Mouse (Mus musculus): ENCODE data around the gene Mapk10.

The Mapk10 gene

DNA sequence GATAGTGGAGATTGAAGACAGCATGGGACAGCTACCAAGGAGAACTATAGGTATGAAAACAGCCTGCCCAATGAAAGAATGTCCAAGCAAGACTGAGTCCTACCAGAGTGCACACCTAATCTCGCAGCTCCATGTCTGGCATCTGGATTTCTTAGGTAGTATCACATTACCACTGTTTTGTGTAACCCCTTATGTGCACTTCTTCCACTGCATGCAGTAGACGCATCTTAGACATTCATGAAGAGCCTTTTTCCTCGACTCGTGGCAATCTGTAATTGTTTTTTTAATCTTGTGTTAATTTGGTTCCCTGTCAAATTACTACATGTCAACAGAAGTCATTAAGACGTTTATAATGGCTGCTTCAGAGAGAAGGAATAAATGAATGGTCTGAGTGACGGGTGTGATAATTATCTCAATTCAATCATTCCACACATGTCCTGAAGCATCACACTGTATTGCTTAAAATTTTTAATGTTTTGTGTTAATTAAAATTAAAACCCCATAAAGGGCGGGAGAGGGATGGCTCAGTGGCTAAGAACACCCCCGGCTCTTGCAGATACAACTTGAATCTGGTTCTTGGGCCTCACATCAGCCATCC, 160.7 kb downstream of the Mapk10 start:
- no peak for DNase-seq (ENCODE audit: low spot score)

DNA sequence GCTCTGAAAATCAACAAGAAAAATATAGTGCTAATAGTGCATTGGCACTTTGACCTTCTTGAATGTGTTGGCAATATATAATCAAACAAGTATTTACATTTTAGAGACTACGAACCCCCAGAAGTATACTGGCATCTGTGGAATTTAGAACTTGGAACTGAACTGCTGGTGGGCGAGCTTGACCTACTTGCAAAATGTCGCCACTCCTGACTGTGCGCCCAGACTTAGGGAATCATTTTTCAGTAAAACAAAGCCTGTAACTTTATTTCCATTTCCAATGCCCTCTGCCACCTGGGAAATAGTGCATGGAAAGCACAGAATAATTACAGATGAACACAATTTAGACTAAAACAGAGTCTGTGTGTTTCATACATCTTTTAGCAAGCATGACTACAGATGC, 163.1 kb downstream of the Mapk10 start:
- DNase-seq (ENCODE audit: low spot score) = no peak

DNA sequence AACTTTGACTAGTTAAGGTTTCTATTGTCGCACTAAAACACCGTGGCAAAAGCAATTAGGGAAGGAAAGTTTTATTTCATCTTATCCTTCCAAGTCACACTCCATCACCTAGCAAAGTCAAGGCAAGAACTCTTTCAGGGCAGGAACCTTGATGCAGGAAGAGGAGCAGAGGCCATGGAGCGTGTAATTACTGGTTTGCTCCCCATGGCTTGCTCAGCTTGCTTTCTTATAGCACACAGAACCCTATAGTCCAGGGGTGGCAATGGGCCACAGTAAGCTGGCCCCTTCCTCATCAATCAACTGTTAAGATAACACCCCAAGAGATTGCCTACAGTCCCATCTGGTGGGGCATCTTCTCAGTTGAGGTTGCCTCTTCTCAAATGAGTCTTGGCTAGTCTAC, 173.4 kb downstream of the Mapk10 start:
- DNase-seq (ENCODE audit: low spot score) = no peak

DNA sequence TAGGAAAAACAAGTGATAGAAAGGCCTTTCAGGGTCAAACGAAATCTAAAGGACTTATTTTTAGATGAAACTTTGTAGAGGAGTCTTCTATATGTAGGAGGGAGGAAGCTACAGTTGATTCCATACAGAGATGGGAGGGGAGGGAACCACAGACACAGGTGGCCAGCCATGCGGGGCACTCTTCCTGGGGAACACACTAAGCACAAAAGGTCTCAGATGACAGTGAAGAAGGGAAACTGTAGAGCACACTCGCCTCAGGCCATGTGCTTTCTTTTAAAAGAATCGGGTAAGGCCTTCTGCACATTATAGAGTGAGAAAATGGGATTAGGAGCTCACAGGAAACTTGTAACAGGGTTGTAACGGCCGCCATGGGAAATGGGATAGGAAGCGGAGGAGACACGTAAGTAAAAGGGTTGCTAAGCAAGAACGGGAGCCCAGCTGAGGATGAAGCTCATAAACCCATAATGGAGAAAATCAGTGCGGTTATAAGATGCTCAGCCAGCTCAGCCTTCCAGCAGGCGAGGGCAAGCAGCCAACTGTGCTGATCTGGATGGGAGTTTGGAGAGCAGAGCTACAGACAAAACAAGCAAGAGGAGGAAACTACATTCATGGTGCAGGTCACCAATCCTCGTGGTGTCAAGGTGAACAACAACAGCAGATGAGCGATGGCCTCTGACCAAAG, 182.1 kb downstream of the Mapk10 start:
- DNase-seq (ENCODE audit: low spot score) = no peak

DNA sequence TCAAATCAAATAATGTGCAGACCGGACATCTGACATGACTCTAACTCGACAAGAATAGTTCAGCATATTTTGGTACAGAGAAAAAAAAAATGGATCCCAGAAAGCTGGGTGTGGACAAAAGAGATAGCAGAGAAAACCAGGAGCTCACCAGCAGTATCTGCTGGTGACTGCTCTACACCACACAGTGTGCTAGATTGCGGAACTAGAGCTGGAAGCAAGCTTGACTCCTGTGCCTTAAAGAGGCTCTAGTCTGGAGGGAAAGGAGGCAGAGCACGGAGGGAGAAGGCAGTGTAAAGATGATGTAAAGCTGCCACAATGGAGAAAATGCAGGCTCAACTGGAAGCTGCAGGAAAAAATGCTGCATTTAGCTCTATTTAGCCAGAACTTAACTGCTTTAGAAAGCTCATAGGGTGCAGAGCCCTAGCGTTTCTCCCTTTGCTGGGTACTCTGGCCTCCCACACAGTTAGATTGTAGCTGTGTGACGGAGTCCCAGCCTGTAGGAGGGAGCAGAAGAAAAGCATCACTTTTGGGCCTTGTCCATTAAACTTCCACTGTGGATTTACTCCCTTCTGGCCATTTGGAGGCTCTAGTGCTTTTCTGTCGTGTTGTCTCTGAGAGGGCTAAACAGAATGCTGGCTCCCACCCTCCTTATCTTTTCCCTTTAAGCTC, 188.5 kb downstream of the Mapk10 start:
- no peak for DNase-seq (ENCODE audit: low spot score)

DNA sequence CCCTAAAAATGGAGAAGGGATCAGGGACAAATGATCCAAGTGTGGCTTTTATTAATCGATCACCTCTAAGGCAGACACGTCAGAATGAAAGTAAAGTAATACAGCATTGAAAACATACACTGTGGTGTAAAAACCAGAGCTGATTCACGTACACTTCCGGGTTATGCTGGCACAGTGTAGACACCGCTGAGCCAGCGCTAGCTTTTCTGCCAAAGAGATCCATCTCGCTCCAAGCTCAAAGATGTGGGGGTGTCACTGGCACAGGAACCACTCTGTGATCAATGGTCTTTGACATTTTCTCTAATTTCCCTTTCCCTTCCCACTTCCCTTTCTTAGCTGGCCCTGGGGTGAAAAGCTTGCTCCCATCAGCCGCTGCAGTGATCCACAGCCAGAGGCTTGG, 189.7 kb downstream of the Mapk10 start:
- no peak for DNase-seq (ENCODE audit: low spot score)

DNA sequence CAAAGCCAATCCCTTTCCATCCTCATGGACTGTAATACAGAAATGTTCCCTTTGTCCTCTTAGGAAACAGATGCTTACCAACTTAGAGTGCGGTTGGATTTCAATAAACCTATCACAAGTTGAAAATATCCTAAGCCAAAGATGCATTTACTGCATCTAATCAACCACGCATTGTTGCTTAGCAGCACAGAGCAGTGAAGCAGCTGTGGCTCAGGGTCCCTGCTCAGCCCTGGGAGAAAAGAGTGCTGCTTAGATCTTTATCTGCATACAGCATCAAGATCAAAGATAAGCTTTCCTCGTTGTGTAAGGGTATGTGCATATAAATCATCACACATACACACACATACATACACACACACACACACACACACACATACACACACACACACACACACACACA, 190.2 kb downstream of the Mapk10 start:
- no peak for DNase-seq (ENCODE audit: low spot score)

DNA sequence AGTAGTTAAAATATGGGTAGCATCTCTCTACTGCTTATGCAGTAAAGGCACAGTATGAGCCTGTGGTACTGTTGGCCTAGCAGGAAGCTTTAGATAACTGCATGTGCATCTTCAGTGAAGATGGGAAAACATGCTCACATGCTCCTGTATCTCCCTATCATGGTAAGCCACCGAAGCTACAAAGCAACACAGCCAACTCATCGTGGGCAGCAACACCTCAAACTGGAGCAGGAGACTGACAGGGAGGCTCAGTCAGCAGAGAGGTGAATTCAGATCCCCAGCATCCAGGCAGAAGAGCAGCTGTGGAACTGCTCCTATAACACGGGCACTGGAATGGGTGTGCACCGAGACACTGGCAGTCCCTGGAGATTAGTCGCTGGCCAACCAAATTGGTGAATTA, 191.0 kb downstream of the Mapk10 start:
- DNase-seq (ENCODE audit: low spot score) = no peak

DNA sequence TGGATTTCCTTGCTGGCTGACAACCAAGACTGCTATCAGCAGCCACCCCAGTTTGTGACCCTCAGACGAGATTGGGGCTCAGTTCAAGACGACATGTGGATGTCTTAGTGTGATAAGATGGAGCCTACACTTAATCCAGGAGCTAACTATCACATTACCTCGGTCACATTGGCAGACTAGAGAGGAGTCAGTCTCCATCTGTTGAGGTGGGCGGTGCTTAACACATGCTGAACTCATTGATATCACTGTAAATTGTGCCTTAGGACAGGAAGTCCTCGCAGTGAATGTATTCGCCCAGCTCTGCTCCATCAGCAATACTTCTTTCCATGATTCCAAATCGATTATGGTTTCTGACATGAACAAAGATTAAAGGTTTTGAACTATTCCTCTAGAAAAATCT, 193.5 kb downstream of the Mapk10 start:
- no peak for DNase-seq (ENCODE audit: low spot score)

DNA sequence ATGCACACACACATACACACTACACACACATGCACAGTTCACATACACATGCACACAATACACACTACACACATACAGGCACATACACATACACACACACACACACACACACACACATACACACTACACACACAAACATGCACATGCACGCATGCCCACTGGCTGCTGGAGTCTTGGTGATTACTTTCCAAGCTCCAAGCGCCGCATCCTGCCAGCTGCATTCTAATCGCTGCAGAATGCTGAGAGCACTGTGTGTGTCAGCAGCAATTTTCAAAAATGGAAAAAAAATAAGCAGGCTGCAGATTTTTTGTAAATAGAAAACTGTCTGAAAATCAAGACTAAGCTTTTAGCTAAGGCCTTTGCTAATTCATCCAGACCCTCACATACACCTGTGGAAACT, 196.8 kb downstream of the Mapk10 start:
- DNase-seq (ENCODE audit: low spot score) = no peak

DNA sequence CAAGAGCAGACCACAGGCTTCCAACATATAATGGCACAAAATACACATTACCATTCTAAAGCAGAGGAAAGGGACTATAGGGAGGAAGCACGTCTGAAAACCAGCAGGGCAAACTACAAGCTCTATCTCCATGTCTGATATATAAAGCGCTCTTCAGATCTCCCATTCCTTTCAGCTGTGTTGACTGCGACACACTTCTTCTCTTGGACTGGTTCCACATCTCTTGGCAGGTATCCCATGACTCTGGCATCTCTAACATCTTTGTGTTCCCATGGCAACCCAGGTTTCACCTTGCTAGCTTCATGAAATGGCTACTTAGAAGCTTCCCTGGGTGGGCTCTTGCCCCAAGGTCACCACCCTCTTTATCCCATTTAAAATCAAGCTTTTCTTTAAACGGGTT, 202.2 kb downstream of the Mapk10 start:
- DNase-seq (ENCODE audit: low spot score) = no peak

DNA sequence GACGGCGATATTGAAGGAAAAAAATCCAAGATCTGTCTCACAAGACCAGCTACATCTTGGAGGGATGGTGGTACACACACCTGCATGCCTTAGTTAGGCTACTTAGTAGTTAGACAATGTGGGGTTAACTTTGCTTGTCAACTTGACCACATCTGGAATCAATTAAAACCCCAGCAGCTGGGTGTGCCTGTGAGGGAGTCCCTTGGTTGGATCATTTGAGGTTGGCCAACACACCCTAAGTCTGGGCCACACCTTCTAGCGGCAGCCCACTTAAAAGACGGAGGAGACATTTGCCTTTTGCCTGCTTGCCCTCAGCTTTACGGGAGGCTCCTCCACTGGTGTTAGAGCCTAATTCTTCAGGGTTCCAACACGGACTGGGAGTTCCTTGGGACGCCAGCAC, 209.0 kb downstream of the Mapk10 start:
- no peak for DNase-seq (ENCODE audit: low spot score)

DNA sequence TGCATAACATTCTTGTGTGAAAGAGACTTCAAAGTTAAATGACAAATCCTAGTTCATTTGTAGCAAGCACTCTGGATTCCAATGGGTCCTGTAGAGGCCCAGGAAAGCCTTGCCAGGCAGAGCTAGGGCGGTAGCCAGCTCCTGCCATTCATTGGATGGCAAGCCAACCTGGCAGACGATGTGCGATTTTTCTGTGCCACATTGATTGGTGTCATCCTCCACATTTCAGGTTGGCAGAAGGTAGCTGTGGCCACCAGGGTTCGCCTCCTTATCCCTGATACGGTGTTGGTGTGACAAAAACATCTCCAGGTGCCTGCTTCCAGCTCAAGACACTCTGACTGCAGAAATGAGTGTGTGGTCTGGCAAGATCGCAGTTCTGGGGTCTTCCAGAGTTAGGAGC, 210.6 kb downstream of the Mapk10 start:
- no peak for DNase-seq (ENCODE audit: low spot score)

DNA sequence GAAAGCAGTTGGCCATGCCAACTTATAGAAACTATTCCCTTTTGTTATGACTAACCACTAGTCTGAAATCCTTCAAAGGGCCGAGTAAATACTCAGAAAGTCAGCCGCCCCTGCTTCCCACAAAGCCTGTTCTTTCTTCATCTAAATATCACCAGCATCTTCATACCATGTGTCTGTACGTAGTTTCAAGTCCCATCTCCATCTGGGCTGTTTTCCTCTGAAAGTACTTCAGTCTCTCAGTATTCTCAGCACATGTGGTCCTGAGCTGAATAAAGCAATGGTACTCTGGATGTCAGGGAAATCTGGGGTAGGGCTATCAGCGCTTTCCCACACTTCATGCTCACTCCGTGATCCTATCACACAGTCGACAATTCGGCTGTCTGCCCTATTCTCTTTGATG, 212.6 kb downstream of the Mapk10 start:
- no peak for DNase-seq (ENCODE audit: low spot score)

DNA sequence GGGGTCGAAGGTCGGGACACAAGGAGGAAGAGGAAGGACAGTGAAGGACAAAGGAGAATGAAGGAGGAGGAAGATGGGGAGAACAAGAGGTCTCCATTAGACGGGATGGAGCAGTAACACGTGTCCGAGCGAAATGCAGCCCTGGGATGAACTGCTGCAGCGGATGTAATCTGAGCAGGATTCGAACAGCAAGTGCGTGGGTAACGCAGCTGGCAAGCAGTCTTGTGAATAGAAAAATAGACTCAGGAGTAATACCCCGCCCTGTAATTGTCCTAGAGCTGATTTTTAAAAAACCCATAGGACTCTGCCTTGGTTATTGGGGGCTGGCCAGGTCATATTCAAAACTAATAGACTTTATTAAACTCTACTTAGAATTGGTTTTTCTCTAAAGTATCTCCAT, 213.2 kb downstream of the Mapk10 start:
- no peak for DNase-seq (ENCODE audit: low spot score)

DNA sequence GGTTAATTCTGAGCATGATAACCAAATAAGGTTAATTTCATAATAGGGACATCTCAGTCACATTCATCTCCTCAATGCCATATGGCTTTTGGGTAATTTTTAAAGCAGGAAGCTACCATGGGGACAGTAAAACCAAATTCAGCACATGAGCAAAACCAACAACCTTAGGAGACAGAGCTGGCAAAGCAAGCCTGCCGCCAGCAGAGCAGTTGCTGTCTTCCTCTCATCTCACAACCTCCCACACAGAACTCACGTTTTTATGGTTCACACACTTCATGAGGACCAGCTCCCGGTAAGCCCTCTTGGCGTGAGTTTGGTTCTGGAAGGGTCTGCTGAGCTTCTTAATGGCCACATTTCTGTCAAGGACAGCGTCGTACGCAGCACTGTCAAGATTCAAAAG, 214.8 kb downstream of the Mapk10 start:
- DNase-seq (ENCODE audit: low spot score) = no peak

DNA sequence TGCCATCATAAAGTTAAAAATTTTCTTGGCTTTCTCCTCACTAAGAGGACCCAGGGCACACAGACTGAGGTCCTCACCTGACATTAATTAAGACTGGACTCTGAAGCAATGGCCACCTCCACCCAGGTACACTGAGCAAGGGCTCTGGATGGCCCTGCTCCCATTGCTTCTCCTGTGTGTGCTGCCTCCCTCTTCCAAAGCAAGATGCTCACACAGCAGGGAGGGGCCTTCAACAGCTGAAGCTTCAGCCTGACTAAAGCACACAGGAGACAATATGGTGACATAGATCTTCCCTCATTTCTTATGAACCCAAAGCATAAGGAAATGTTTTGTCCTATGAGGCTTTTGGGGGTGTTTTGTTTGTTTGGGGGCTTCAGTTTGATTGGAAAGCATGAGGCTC, 215.2 kb downstream of the Mapk10 start:
- no peak for DNase-seq (ENCODE audit: low spot score)

DNA sequence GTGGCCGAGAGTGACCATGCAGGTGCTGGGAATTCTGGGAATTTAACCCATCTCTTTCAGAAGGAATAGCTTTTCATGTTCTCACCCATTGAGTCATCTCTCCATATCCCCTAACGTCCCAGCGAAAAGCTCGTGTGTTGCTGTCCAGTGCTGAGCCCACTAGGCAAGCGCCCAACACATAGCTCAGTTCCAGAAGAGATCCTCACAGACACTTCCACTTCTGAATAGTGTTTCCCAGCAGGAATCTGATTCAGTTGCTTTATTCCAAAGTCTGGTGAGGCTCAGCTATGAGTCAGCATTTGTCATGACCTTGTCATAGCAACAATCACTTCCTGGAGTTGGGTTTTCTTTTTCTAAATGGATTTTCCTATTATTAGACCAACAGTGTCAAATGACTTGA, 217.2 kb downstream of the Mapk10 start:
- DNase-seq (ENCODE audit: low spot score) = no peak

DNA sequence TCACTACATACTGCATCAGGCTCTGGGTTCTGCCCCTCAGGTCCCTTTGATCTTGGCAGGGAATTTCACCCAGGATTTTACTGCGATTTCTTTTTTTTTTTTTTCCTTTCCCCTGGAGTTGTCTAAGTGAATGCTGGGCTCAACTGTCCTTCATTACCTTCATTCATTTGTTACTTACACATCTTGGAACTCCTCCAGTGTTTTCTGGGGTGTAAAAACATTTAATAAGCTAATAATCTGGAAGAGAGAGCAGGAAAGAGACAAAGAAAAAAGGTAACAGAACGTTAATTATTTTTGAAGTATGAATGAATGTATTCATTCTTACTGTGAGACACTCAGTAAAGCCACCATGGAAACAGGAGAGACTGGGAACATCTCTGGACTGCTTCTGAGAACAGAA, 219.4 kb downstream of the Mapk10 start:
- DNase-seq (ENCODE audit: low spot score) = no peak

DNA sequence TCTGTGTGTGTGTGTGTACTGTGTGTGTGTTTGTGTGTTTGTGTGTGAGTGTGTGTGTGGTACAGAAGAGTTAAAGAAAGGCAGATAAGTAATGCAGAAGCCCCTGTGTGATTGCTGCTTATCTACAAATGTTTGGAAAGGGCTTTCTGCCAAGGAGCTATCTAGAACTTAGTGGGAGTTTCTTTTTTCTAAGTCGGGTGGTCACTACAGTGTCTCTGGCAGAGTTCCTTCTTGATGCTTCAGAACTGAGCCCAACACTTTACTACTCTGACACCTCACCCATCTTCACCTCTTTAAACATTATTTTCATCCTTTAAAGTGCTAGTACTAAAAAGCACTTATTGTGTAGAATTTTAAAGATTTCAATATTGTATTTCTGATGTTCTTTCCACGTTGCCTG, 232.8 kb downstream of the Mapk10 start:
- DNase-seq (ENCODE audit: low spot score) = no peak

DNA sequence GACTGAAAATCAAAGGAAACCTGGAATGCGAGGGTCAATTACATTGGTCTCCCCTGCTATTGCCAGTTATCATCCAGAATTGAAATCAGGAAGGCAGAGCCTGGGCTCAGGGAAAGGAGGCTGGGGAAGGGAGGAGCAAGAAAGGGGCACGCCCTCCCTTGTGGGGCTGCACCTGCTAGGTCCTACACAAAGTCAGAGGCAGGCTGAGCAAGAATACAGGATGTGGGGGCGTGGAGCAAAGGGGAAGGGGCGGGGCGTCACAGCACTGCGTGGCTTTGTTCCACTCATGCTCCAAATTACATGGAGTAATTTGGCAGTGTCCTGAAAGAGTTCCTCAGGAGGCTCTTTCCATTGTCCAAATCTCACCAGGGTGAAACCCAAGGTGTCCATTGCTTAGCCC, 234.0 kb downstream of the Mapk10 start:
- no peak for DNase-seq (ENCODE audit: low spot score)

DNA sequence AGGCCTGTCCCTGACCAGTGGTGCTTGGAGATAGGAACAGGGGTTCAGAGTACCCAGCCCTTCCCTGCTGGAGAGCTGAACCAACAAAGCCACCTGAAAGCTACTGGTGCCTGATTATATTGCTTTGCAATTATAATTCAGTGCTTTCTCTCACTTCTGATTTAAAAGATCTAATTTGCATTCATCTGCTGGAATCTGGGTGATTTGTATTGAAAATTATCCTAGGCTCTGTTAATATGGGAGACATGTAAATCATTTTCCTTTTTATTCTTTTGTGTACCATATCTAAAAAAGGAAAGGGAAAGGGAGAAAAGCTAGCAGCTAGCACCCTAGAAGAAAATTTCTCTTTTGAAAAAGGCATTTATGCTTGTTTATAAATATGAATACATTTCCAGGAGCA, 234.6 kb downstream of the Mapk10 start:
- DNase-seq (ENCODE audit: low spot score) = no peak

DNA sequence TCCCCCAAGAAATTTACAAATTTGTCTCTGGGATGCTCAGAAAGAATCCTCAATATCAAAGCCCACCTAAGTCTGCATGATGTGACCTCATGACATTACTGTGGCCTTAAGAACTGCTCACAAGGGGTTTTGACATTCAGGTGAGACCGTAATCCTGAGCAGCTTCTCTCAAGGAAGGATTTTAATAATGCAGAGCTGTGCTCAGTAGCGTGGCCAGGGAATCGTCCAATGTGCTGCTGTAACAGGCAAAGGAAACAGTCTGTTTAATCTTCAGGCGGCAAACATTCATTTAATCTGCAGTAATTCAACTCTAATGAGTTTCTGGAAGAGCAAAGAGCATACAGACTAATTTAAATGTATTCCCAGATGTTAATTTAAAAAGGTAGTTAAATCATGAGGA, 236.7 kb downstream of the Mapk10 start:
- DNase-seq (ENCODE audit: low spot score) = no peak

DNA sequence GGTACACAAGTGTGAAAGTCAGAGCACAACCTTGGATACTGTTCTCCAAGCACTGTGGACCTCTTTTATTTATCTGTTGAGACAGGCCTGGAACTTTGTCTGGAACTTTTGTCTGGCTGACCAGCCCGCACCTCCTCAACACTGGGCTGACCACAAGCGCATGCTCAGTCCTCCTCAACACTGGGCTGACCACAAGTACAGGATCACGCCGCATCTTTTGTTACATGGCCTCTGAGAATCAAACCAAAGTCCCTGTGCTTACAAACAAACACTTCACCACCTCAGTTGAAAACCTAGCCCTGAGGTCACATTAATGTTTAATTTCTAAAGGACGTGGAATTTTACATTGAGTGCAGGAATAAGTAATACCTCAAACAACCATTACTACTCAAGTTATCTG, 246.7 kb downstream of the Mapk10 start:
- DNase-seq (ENCODE audit: low spot score) = no peak

Measured in yolk sac, embryonic 10.5 days (tissue).